Mouse (Mus musculus): Measurements from ENCODE around the gene Slc13a1. TPM values are rescaled to one million over a fixed set of nuclear protein-coding genes. Genes with fewer than 3 reads are reported as not detected.

The Slc13a1 gene
- polyA plus RNA-seq, 1 experiment from 2014 or later: 0.24 TPM

- Histone ChIP-seq H3K4me2 (no peak overlapping the region), H3K9ac (no peak overlapping the region), H3K36me3 (no peaks in the 10 kb centered on the region), H3K9me3 (no peaks in the 10 kb centered on the region), H3K27ac (replicated peaks) (no peak overlapping the region), H3K4me1 (replicated peaks) (no peaks in the 10 kb centered on the region), H3K27me3 (no peaks in the 10 kb centered on the region), H3K4me3 (no peak overlapping the region)
- no peak for ATAC-seq (ENCODE audit: low read depth)
- WGBS: 75% methylated on average over 1 of the region's 1 CpGs
Observed at GRCm38 (mm10) chr6:24159795-24160194, 8.1 kb downstream of the Slc13a1 start.

- no peak for ATAC-seq (ENCODE audit: low read depth)
- Histone ChIP-seq H3K27ac (replicated peaks) (no peak overlapping the region), H3K36me3 (no peaks in the 10 kb centered on the region), H3K4me1 (replicated peaks) (no peaks in the 10 kb centered on the region), H3K4me2 (no peak overlapping the region), H3K9ac (no peak overlapping the region), H3K27me3 (no peaks in the 10 kb centered on the region), H3K4me3 (no peak overlapping the region), H3K9me3 (no peaks in the 10 kb centered on the region)
- 69% methylated on average over 4 of the region's 4 CpGs for whole genome bisulfite sequencing
Observed at GRCm38 (mm10) chr6:24154901-24155300, 13.0 kb downstream of the Slc13a1 start.

- no peaks in the 10 kb centered on the region for H3K9me3 ChIP-seq
- H3K4me1 ChIP-seq (replicated peaks): no peaks in the 10 kb centered on the region
- H3K4me3 ChIP-seq: no peak overlapping the region
- ATAC-seq (ENCODE audit: low read depth): no peak
- H3K9ac ChIP-seq: no peak overlapping the region
- H3K36me3 ChIP-seq: no peaks in the 10 kb centered on the region
- no peak overlapping the region for H3K4me2 ChIP-seq
- no peaks in the 10 kb centered on the region for H3K27me3 ChIP-seq
- no peak overlapping the region for H3K27ac ChIP-seq (replicated peaks)
- WGBS: 93% methylated on average over 4 of the region's 4 CpGs
Observed at GRCm38 (mm10) chr6:24132951-24133350, 34.9 kb downstream of the Slc13a1 start.

GRCm38 (mm10) chr6:24122632-24123031 lies 45.3 kb downstream of the Slc13a1 start:
- Histone ChIP-seq H3K4me3 (no peak overlapping the region), H3K4me2 (no peak overlapping the region), H3K9ac (no peak overlapping the region), H3K27me3 (no peaks in the 10 kb centered on the region), H3K4me1 (replicated peaks) (no peaks in the 10 kb centered on the region), H3K27ac (replicated peaks) (no peak overlapping the region), H3K36me3 (no peaks in the 10 kb centered on the region), H3K9me3 (no peaks in the 10 kb centered on the region)
- ATAC-seq (ENCODE audit: low read depth): no peak

- 93% methylated on average over 8 of the region's 8 CpGs for WGBS
- H3K27ac ChIP-seq (replicated peaks): no peak overlapping the region
- H3K9me3 ChIP-seq: no peaks in the 10 kb centered on the region
- H3K4me1 ChIP-seq (replicated peaks): no peaks in the 10 kb centered on the region
- H3K36me3 ChIP-seq: no peaks in the 10 kb centered on the region
- no peak for ATAC-seq (ENCODE audit: low read depth)
- no peak overlapping the region for H3K9ac ChIP-seq
- no peaks in the 10 kb centered on the region for H3K27me3 ChIP-seq
- H3K4me3 ChIP-seq: no peak overlapping the region
- H3K4me2 ChIP-seq: no peak overlapping the region
Observed at GRCm38 (mm10) chr6:24111614-24112013, 56.3 kb downstream of the Slc13a1 start.

- Histone ChIP-seq H3K4me3 (no peak overlapping the region), H3K4me2 (no peak overlapping the region), H3K27ac (replicated peaks) (no peak overlapping the region), H3K27me3 (no peaks in the 10 kb centered on the region), H3K36me3 (no peaks in the 10 kb centered on the region), H3K4me1 (replicated peaks) (peaks cover 9% of the 10 kb centered on the region), H3K9ac (no peak overlapping the region), H3K9me3 (no peaks in the 10 kb centered on the region)
- ATAC-seq (ENCODE audit: low read depth): no peak
- 94% methylated on average over 4 of the region's 4 CpGs for WGBS
Observed at GRCm38 (mm10) chr6:24108471-24108870, 59.4 kb downstream of the Slc13a1 start.

GRCm38 (mm10) chr6:24106157-24106556 lies 61.7 kb downstream of the Slc13a1 start:
- Histone ChIP-seq H3K4me2 (no peak overlapping the region), H3K9me3 (no peaks in the 10 kb centered on the region), H3K9ac (no peak overlapping the region), H3K4me3 (no peak overlapping the region), H3K27me3 (no peaks in the 10 kb centered on the region), H3K36me3 (no peaks in the 10 kb centered on the region), H3K27ac (replicated peaks) (no peak overlapping the region), H3K4me1 (replicated peaks) (peaks cover 9% of the 10 kb centered on the region)
- ATAC-seq (ENCODE audit: low read depth): no peak
- WGBS: 36% methylated on average over 3 of the region's 3 CpGs

GRCm38 (mm10) chr6:24105681-24106080 lies 62.2 kb downstream of the Slc13a1 start:
- ATAC-seq (ENCODE audit: low read depth): 0 out of 2 replicates have a peak, but pooled peaks have one; percentile 50
- Histone ChIP-seq H3K9me3 (no peaks in the 10 kb centered on the region), H3K9ac (no peak overlapping the region), H3K4me1 (replicated peaks) (peaks cover 12% of the 10 kb centered on the region), H3K36me3 (no peaks in the 10 kb centered on the region), H3K27ac (replicated peaks) (no peak overlapping the region), H3K4me2 (no peak overlapping the region), H3K4me3 (no peak overlapping the region), H3K27me3 (no peaks in the 10 kb centered on the region)
- 26% methylated on average over 5 of the region's 5 CpGs for WGBS

- H3K9ac ChIP-seq: no peak overlapping the region
- 95% methylated on average over 1 of the region's 1 CpGs for WGBS
- H3K4me3 ChIP-seq: no peak overlapping the region
- H3K4me2 ChIP-seq: no peak overlapping the region
- no peaks in the 10 kb centered on the region for H3K9me3 ChIP-seq
- H3K27me3 ChIP-seq: no peaks in the 10 kb centered on the region
- H3K36me3 ChIP-seq: no peaks in the 10 kb centered on the region
- peaks cover 13% of the 10 kb centered on the region for H3K4me1 ChIP-seq (replicated peaks)
- H3K27ac ChIP-seq (replicated peaks): no peak overlapping the region
- ATAC-seq (ENCODE audit: low read depth): no peak
Observed at GRCm38 (mm10) chr6:24101281-24101680, 66.6 kb downstream of the Slc13a1 start.

GRCm38 (mm10) chr6:24100705-24101104 lies 67.2 kb downstream of the Slc13a1 start:
- no peak overlapping the region for H3K4me2 ChIP-seq
- H3K4me1 ChIP-seq (replicated peaks): peaks cover 7% of the 10 kb centered on the region
- H3K36me3 ChIP-seq: no peaks in the 10 kb centered on the region
- H3K27me3 ChIP-seq: no peaks in the 10 kb centered on the region
- no peak overlapping the region for H3K4me3 ChIP-seq
- no peak overlapping the region for H3K9ac ChIP-seq
- no peaks in the 10 kb centered on the region for H3K9me3 ChIP-seq
- WGBS: 27% methylated on average over 5 of the region's 5 CpGs
- ATAC-seq (ENCODE audit: low read depth): no peak
- H3K27ac ChIP-seq (replicated peaks): no peak overlapping the region

- no peak for ATAC-seq (ENCODE audit: low read depth)
- H3K4me2 ChIP-seq: no peak overlapping the region
- peaks cover 5% of the 10 kb centered on the region; the same call in 1 of the 2 replicates for H3K4me1 ChIP-seq (replicated peaks)
Observed at GRCm38 (mm10) chr6:24097400-24097799, 70.5 kb downstream of the Slc13a1 start.

GRCm38 (mm10) chr6:24076089-24076488 lies 91.8 kb downstream of the Slc13a1 start:
- no peaks in the 10 kb centered on the region for H3K9me3 ChIP-seq
- no peaks in the 10 kb centered on the region for H3K27me3 ChIP-seq
- H3K36me3 ChIP-seq: no peaks in the 10 kb centered on the region
- H3K27ac ChIP-seq (replicated peaks): no peak overlapping the region
- no peaks in the 10 kb centered on the region for H3K4me1 ChIP-seq (replicated peaks)
- WGBS: 85% methylated on average over 2 of the region's 2 CpGs
- no peak overlapping the region for H3K4me2 ChIP-seq
- no peak overlapping the region for H3K9ac ChIP-seq
- H3K4me3 ChIP-seq: no peak overlapping the region
- ATAC-seq (ENCODE audit: low read depth): no peak

More at GRCm38 (mm10) chr6:24097400-24097799, 70.5 kb downstream of the Slc13a1 start:
- Histone ChIP-seq H3K36me3 (no peaks in the 10 kb centered on the region), H3K4me3 (no peak overlapping the region), H3K27ac (replicated peaks) (no peak overlapping the region), H3K27me3 (no peaks in the 10 kb centered on the region), H3K9me3 (no peaks in the 10 kb centered on the region), H3K9ac (no peak overlapping the region)

GRCm38 (mm10) chr6:24072804-24073203 lies 95.1 kb downstream of the Slc13a1 start:
- 70% methylated on average over 4 of the region's 4 CpGs for WGBS
- no peaks in the 10 kb centered on the region for H3K27me3 ChIP-seq
- no peaks in the 10 kb centered on the region for H3K36me3 ChIP-seq
- no peak overlapping the region for H3K4me2 ChIP-seq
- H3K9me3 ChIP-seq: no peaks in the 10 kb centered on the region
- no peak overlapping the region for H3K9ac ChIP-seq
- H3K4me1 ChIP-seq (replicated peaks): no peaks in the 10 kb centered on the region
- no peak for ATAC-seq (ENCODE audit: low read depth)
- no peak overlapping the region for H3K27ac ChIP-seq (replicated peaks)
- H3K4me3 ChIP-seq: no peak overlapping the region
